Mouse (Mus musculus) stomach, embryonic 15.5 days (tissue): ENCODE measurements at regions not wholly inside any gene's neighbourhood (a gene's known extent, or its start where the extent isn't known, plus 50 kb on each side); places are given as distances from the start of the nearest gene placed in this dataset.

Experiments
- ATAC-seq: fragments of 200-750 bp; cut with Nextera tagmentation; 2 replicates; pipeline ENCODE4 v1.8.0; 2017; ENCODE audit warnings: low read depth, moderate number of reproducible peaks, moderate TSS enrichment; ENCODE audit not compliant: insufficient read depth, low FRiP score
- H3K27ac ChIP-seq: fragments of 300-500 bp; sonication (generic); 2 replicates; pipeline ENCODE4 v1.5.1; 2015; ENCODE audit warnings: mild to moderate bottlenecking, inconsistent platforms
- H3K27me3 ChIP-seq: fragments of 300-500 bp; sonication (generic); replicated peaks from 2 replicates; pipeline ENCODE4 v1.6.1; 2015; ENCODE audit warnings: inconsistent platforms
- H3K36me3 ChIP-seq: fragments of 300-500 bp; sonication (generic); 2 replicates; pipeline ENCODE4 v1.6.1; 2015; ENCODE audit warnings: inconsistent platforms
- H3K4me1 ChIP-seq: fragments of 300-500 bp; sonication (generic); 2 replicates; pipeline ENCODE4 v1.6.1; 2015; ENCODE audit warnings: inconsistent platforms
- H3K4me2 ChIP-seq: fragments of 300-500 bp; sonication (generic); 2 replicates; pipeline ENCODE4 v1.6.1; 2015; ENCODE audit warnings: mild to moderate bottlenecking, inconsistent platforms
- H3K4me3 ChIP-seq: fragments of 300-500 bp; sonication (generic); replicated peaks from 2 replicates; pipeline ENCODE4 v1.5.1; 2015; ENCODE audit warnings: inconsistent platforms
- H3K9ac ChIP-seq: fragments of 300-500 bp; sonication (generic); 2 replicates; pipeline ENCODE4 v1.6.1; 2015; ENCODE audit warnings: inconsistent platforms
- H3K9me3 ChIP-seq: fragments of 300-500 bp; sonication (generic); 2 replicates; pipeline ENCODE4 v1.6.1; 2016; ENCODE audit warnings: inconsistent platforms
- WGBS: fragments of 180-500 bp; shearing (Covaris S2); methylation state at CpG from one replicate; pipeline ENCODE4 v1.1.7; 2015; 5-methylcytosine and 5-hydroxymethylcytosine counted together

GRCm38 (mm10) chr14:67626181-67626580 lies 1617.2 kb upstream of the Gulo start:
- Histone ChIP-seq H3K9me3 (no peaks in the 10 kb centered on the region), H3K9ac (no peak overlapping the region), H3K4me3 (no peak overlapping the region), H3K4me2 (no peak overlapping the region), H3K27ac (no peak overlapping the region), H3K27me3 (no peaks in the 10 kb centered on the region), H3K4me1 (no peaks in the 10 kb centered on the region), H3K36me3 (no peaks in the 10 kb centered on the region)
- no peak for ATAC-seq
- WGBS = 79% methylated on average over 8 of the region's 8 CpGs

- Histone ChIP-seq H3K4me3 (no peak overlapping the region), H3K4me2 (no peak overlapping the region), H3K9me3 (no peaks in the 10 kb centered on the region), H3K9ac (no peak overlapping the region), H3K27me3 (no peaks in the 10 kb centered on the region), H3K27ac (no peak overlapping the region), H3K4me1 (no peaks in the 10 kb centered on the region), H3K36me3 (no peaks in the 10 kb centered on the region)
- WGBS = 74% methylated on average over 4 of the region's 4 CpGs
- ATAC-seq = no peak
These were observed 1615.0 kb upstream of the Gulo start for GRCm38 (mm10) chr14:67623841-67624480.

DNA sequence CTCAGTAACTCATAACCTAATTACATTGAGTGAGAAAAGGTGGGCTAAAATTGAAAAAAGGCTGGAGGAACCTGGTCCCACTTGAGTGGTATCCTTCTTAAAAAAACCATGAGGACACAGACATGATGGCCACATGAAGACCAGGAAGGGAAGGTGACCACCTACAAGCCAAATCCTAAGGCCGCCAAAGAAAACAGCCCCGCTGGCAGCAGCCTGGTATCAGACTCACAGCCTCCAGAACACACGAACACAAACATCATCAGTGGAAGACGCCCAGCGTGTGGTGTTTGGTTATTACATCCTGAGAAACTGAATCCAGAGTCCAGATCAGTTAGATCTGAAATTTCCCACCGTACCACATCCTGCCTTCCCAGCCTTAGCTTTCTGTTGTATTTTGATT lies 1613.9 kb upstream of the Gulo start:
- 75% methylated on average over 6 of the region's 6 CpGs for WGBS
- Histone ChIP-seq H3K27ac (no peak overlapping the region), H3K9ac (no peak overlapping the region), H3K4me2 (no peak overlapping the region), H3K36me3 (no peaks in the 10 kb centered on the region), H3K4me3 (no peak overlapping the region), H3K9me3 (no peaks in the 10 kb centered on the region), H3K4me1 (no peaks in the 10 kb centered on the region), H3K27me3 (no peaks in the 10 kb centered on the region)
- no peak for ATAC-seq

GRCm38 (mm10) chr14:67621486-67621885 lies 1612.5 kb upstream of the Gulo start:
- ATAC-seq = no peak
- Histone ChIP-seq H3K4me2 (no peak overlapping the region), H3K4me1 (no peaks in the 10 kb centered on the region), H3K4me3 (no peak overlapping the region), H3K9me3 (no peaks in the 10 kb centered on the region), H3K36me3 (no peaks in the 10 kb centered on the region), H3K27me3 (no peaks in the 10 kb centered on the region), H3K9ac (no peak overlapping the region), H3K27ac (no peak overlapping the region)
- WGBS = 62% methylated on average over 2 of the region's 2 CpGs

DNA sequence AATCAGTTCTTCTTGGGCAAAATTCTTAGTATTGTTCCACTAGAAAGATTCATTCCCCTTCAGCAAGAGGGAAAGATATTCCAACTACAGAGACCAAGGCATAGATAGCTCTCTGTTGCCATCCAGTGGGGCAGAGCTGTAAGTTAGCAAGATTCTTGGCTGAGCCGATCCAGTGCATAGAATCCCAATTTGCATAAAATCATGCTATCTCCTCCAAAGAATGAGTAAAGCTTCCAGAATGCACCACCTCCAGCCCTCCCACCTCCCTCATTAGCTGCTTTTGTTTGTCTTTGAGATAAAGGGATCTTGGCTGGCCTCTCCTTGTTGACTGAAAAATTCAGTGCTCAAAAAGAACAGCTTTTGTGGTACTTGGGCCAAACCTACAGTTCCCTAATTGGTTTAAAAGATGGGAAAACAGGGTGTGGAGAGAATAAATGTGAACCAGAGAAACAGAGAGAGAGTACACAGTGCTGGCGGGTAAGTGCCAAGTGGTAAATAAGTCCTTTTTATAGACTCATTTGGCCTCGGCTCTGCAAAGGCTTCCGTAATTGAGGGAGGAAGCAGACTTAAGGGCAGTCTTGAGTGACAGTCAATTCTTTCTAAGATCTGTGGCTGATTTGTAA lies 1612.0 kb upstream of the Gulo start:
- no peak for ATAC-seq
- no peaks in the 10 kb centered on the region for H3K36me3 ChIP-seq
- H3K4me3 ChIP-seq = no peak overlapping the region
- no peaks in the 10 kb centered on the region for H3K9me3 ChIP-seq
- WGBS = 37% methylated on average over 4 of the region's 4 CpGs
- H3K4me1 ChIP-seq = no peaks in the 10 kb centered on the region
- H3K27ac ChIP-seq = no peak overlapping the region
- H3K9ac ChIP-seq = no peak overlapping the region
- no peak overlapping the region for H3K4me2 ChIP-seq
- no peaks in the 10 kb centered on the region for H3K27me3 ChIP-seq

GRCm38 (mm10) chr14:67619571-67619970 lies 1610.6 kb upstream of the Gulo start:
- no peak overlapping the region for H3K4me3 ChIP-seq
- ATAC-seq = no peak
- WGBS = 61% methylated on average over 4 of the region's 4 CpGs

DNA sequence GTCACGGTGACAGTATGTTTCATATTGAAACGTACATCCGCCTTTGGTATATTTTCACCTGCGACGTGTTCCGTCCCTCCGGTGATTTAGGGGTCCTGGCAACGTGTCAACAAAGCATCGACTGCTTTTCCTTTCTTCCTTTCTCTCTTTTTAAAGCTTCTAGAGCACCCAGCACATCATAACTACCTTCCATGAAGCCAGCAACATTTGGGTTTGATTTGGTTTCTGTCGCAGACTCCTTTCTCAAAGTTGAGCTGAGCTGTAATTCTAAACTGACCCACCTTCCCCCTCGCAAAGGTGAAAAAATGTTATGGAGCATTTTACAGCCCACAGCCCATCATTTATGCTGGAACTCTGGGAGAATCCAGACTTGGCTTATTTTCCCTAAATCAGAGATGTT lies 1605.4 kb upstream of the Gulo start:
- no peaks in the 10 kb centered on the region for H3K36me3 ChIP-seq
- ATAC-seq = no peak
- H3K9me3 ChIP-seq = no peaks in the 10 kb centered on the region
- 56% methylated on average over 11 of the region's 11 CpGs for WGBS
- H3K27ac ChIP-seq = no peak overlapping the region
- no peak overlapping the region for H3K9ac ChIP-seq
- no peaks in the 10 kb centered on the region for H3K4me1 ChIP-seq
- H3K4me2 ChIP-seq = no peak overlapping the region
- no peak overlapping the region for H3K4me3 ChIP-seq
- H3K27me3 ChIP-seq = no peaks in the 10 kb centered on the region

More at GRCm38 (mm10) chr14:67619571-67619970, 1610.6 kb upstream of the Gulo start:
- no peaks in the 10 kb centered on the region for H3K9me3 ChIP-seq
- H3K9ac ChIP-seq = no peak overlapping the region
- H3K4me2 ChIP-seq = no peak overlapping the region
- no peaks in the 10 kb centered on the region for H3K27me3 ChIP-seq
- no peaks in the 10 kb centered on the region for H3K4me1 ChIP-seq
- H3K27ac ChIP-seq = no peak overlapping the region
- no peaks in the 10 kb centered on the region for H3K36me3 ChIP-seq

GRCm38 (mm10) chr14:67613691-67614090 lies 1604.7 kb upstream of the Gulo start:
- Histone ChIP-seq H3K4me1 (no peaks in the 10 kb centered on the region), H3K4me3 (peak overlapping the region; percentile 34), H3K27ac (no peak overlapping the region), H3K9ac (no peak overlapping the region), H3K9me3 (no peaks in the 10 kb centered on the region), H3K27me3 (no peaks in the 10 kb centered on the region), H3K36me3 (no peaks in the 10 kb centered on the region), H3K4me2 (peak overlapping the region; percentile 55)
- 50% methylated on average over 13 of the region's 13 CpGs for WGBS
- ATAC-seq = no peak

DNA sequence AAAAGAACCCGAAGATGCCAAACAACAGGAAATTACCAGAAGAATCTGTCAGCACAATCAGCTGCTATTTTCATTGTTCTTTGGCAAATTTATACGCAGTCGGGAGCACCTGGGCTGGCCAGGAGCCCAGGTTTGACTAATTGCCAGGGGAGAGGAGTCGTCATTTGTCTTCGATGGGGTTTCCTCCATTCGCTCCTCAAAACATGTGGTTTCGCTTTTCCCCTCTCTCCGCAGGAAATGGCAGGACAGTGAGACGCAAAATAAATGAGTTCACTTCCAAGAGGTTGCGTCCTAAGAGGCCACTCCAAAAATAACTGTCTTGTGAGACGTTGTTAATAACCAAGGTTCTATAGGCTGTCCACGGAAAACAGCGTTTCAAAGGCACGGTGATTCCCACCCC lies 1604.2 kb upstream of the Gulo start:
- H3K4me2 ChIP-seq = peak overlapping the region; percentile 55
- H3K27me3 ChIP-seq = no peaks in the 10 kb centered on the region
- peak overlapping the region; percentile 34 for H3K4me3 ChIP-seq
- no peaks in the 10 kb centered on the region for H3K9me3 ChIP-seq
- ATAC-seq = no peak
- H3K9ac ChIP-seq = no peak overlapping the region
- H3K36me3 ChIP-seq = no peaks in the 10 kb centered on the region
- H3K27ac ChIP-seq = no peak overlapping the region
- H3K4me1 ChIP-seq = no peaks in the 10 kb centered on the region
- 23% methylated on average over 14 of the region's 14 CpGs for WGBS

DNA sequence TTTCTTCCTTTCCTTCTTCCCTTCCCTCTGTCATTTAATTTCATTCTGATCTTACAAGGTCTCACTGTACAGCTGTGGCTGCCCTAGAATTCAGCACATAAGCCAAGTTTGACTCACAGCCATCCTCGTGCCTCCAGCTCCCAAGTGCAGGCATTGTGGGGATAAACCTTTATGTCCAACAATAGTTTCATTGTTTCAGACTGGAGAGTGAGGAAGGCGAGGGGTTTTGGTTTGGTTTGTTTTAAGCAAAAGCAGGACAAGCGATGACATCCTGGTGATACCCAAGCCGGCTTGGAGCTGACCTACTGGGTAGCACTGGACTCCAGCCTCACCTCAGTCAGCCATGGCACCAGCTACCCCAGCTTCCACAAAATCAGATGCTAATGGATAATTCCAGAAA lies 1603.5 kb upstream of the Gulo start:
- ATAC-seq = no peak
- Histone ChIP-seq H3K27me3 (no peaks in the 10 kb centered on the region), H3K9me3 (no peaks in the 10 kb centered on the region)

DNA sequence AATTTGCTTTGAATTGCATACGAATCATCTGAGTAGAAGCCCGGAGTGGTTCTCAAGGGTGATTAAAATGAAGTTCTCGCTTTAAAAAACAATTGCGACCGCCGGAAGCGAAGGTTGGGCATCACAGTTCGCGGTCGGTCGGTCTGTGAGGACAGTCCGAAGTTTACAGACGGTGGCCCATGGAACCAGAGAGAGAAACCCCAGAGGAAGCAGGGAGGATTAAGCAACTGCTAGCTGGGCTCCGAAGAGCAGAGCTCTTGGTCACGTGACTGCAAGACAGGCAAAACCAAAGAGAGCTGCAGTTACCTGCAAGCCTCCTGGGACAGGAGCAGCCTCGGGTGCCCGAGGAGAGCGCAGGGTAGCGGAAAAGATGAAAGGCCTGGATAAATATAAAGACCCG lies 1599.3 kb upstream of the Gulo start:
- no peak overlapping the region for H3K9ac ChIP-seq
- H3K27ac ChIP-seq = no peak overlapping the region
- peak; percentile 65; the same call in 1 of the 2 replicates for ATAC-seq
- no peaks in the 10 kb centered on the region for H3K36me3 ChIP-seq
- 24% methylated on average over 20 of the region's 20 CpGs for WGBS
- H3K9me3 ChIP-seq = no peaks in the 10 kb centered on the region
- H3K27me3 ChIP-seq = no peaks in the 10 kb centered on the region
- H3K4me1 ChIP-seq = 0 out of 2 replicates have a peak, but pooled peaks cover 3% of the 10 kb centered on the region
- peak overlapping the region; percentile 39 for H3K4me2 ChIP-seq
- no peak overlapping the region; the same call in 1 of the 2 replicates for H3K4me3 ChIP-seq

More for the DNA sequence above, 1603.5 kb upstream of the Gulo start:
- Histone ChIP-seq H3K36me3 (no peaks in the 10 kb centered on the region), H3K9ac (no peak overlapping the region), H3K27ac (no peak overlapping the region), H3K4me2 (no peak overlapping the region), H3K4me3 (no peak overlapping the region), H3K4me1 (0 out of 2 replicates have a peak, but pooled peaks cover 3% of the 10 kb centered on the region)
- 41% methylated on average over 4 of the region's 4 CpGs for WGBS

DNA sequence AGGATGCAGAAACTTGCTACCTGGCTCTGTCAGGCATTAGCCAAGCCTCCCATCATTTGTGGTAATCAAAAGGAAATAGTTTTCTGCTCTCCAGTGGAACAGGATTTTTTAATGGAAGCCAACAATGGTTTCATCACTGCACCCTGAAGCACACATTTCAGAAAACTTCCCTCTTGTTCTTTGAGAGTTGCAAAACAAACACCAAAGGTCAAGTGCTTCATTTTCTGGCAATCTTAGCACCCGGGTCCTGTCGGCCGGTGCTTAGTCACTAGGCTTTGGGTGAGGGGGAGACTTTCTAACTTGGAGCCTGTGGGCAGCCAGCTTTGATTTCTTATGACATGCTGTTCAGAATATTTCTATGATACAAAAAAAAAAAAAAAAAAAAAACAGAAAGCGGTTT lies 1594.0 kb upstream of the Gulo start:
- no peak for ATAC-seq
- Histone ChIP-seq H3K27me3 (no peaks in the 10 kb centered on the region), H3K27ac (no peak overlapping the region), H3K36me3 (no peaks in the 10 kb centered on the region), H3K4me3 (no peak overlapping the region), H3K4me2 (no peak overlapping the region), H3K9ac (no peak overlapping the region), H3K9me3 (no peaks in the 10 kb centered on the region), H3K4me1 (0 out of 2 replicates have a peak, but pooled peaks cover under 1% of the 10 kb centered on the region)
- 42% methylated on average over 4 of the region's 4 CpGs for WGBS
